ENCODE assay signal across 8 mouse cellular contexts in genomic region chr10:79916808-79917531, GRCm38 (mm10). TPM values are rescaled to one million over a fixed set of nuclear protein-coding genes. Genes with fewer than 3 reads are reported as not detected.
A peak's percentile ranks its signal among the peaks of the same experiment; 100 is the strongest.
DNase-seq lines count a peak whose midpoint lies in the region; ATAC-seq and TF ChIP-seq lines count a peak whose summit lies in the region.

Gene Kiss1r, plus strand, starts transcription at chr10:79916971.

- WGBS in heart, embryonic 12.5 days, result 2% methylated on average over 42 of the region's 42 CpGs
- 2% methylated on average over 42 of the region's 42 CpGs for WGBS in kidney, embryonic 16.5 days
- WGBS in liver, adult 2 months, result 2% methylated on average over 42 of the region's 42 CpGs

- peak; percentile 90 for TF ChIP-seq POLR2A in liver, adult 2 months (IDR thresholded peaks at IDR 0.05; ENCODE audit: extremely low read depth, insufficient read depth, low read length)

- H3K9me3 ChIP-seq in erythroblast, embryonic 14.5 days (ENCODE audit: control insufficient read depth, low read length), result peaks cover 15% of the 10 kb centered on the region
- no peaks in the 10 kb centered on the region for H3K9me3 ChIP-seq in heart, embryonic 12.5 days (replicated peaks)
- H3K9me3 ChIP-seq in kidney, embryonic 16.5 days (ENCODE audit: low read length), result no peaks in the 10 kb centered on the region

- H3K27me3 ChIP-seq in erythroblast, embryonic 14.5 days (ENCODE audit: control insufficient read depth), result peaks cover 52% of the 10 kb centered on the region
- peaks cover 48% of the 10 kb centered on the region for H3K27me3 ChIP-seq in heart, embryonic 12.5 days (replicated peaks)
- peaks cover 47% of the 10 kb centered on the region for H3K27me3 ChIP-seq in kidney, embryonic 16.5 days (ENCODE audit: insufficient read depth, low read length)
- peaks cover 12% of the 10 kb centered on the region for H3K27me3 ChIP-seq in liver, adult 2 months (ENCODE audit: control insufficient read depth, insufficient read depth, low read length)

- peak within 1 kb of the TSS; percentile 65 for H3K27ac ChIP-seq in heart, embryonic 12.5 days (ENCODE audit: poor library complexity, severe bottlenecking)
- H3K27ac ChIP-seq in kidney, embryonic 16.5 days (ENCODE audit: low read length), result peak within 1 kb of the TSS; percentile 82
- peak within 1 kb of the TSS; percentile 51 for H3K27ac ChIP-seq in liver, adult 2 months (replicated peaks; ENCODE audit: insufficient read depth, low read depth, low read length)

- H3K4me2 ChIP-seq in heart, embryonic 12.5 days, result peak within 1 kb of the TSS; percentile 97
- H3K4me2 ChIP-seq in kidney, embryonic 16.5 days (replicated peaks; ENCODE audit: low read depth, low read length), result peak within 1 kb of the TSS; percentile 96

- peak; percentile 85 for DNase-seq in A20 (ENCODE audit: low read depth, low spot score)
- peak; percentile 89 for DNase-seq in brain, adult 2 months (ENCODE audit: low read depth, low spot score)
- peak; percentile 45 for DNase-seq in liver, adult 2 months (ENCODE audit: extremely low read depth, low read depth, low spot score)
- DNase-seq in monocyte, adult 2 months (ENCODE audit: low read depth in 1 of 2, low spot score in 2 of 2), result peak; percentile 42 to 79
- DNase-seq in spleen, postnatal 36 days (ENCODE audit: low spot score in 2 of 2), result peak; percentile 85 to 87

- peaks cover 93% of the 10 kb centered on the region for H3K4me1 ChIP-seq in erythroblast, embryonic 14.5 days (ENCODE audit: control insufficient read depth)
- peaks cover 61% of the 10 kb centered on the region for H3K4me1 ChIP-seq in heart, embryonic 12.5 days (replicated peaks)
- peaks cover 54% of the 10 kb centered on the region for H3K4me1 ChIP-seq in kidney, embryonic 16.5 days (ENCODE audit: insufficient read depth, low read length)
- H3K4me1 ChIP-seq in liver, adult 2 months (ENCODE audit: control insufficient read depth, insufficient read depth, low read length), result peaks cover 4% of the 10 kb centered on the region

- peak within 1 kb of the TSS; percentile 83 for H3K4me3 ChIP-seq in erythroblast, embryonic 14.5 days (replicated peaks)
- peak within 1 kb of the TSS; percentile 82 for H3K4me3 ChIP-seq in heart, embryonic 12.5 days
- H3K4me3 ChIP-seq in kidney, embryonic 16.5 days (ENCODE audit: low read length), result peak within 1 kb of the TSS; percentile 83
- peak within 1 kb of the TSS; percentile 73 for H3K4me3 ChIP-seq in liver, adult 2 months (ENCODE audit: insufficient read depth, low read depth, low read length)

- peak within 1 kb of the TSS; percentile 98 for H3K9ac ChIP-seq in heart, embryonic 12.5 days
- peak within 1 kb of the TSS; percentile 97 for H3K9ac ChIP-seq in kidney, embryonic 16.5 days (replicated peaks; ENCODE audit: low read length)
- peak within 1 kb of the TSS; percentile 87 for H3K9ac ChIP-seq in liver, adult 2 months (ENCODE audit: low read depth, low read length)

- ATAC-seq in heart, embryonic 12.5 days (ENCODE audit: insufficient number of reproducible peaks, low FRiP score), result peak; percentile 85
- peak; percentile 81 for ATAC-seq in kidney, embryonic 16.5 days (ENCODE audit: low FRiP score, low TSS enrichment)

- peaks cover 16% of the 10 kb centered on the region for H3K36me3 ChIP-seq in erythroblast, embryonic 14.5 days (ENCODE audit: control insufficient read depth)
- H3K36me3 ChIP-seq in heart, embryonic 12.5 days, result peaks cover 12% of the 10 kb centered on the region
- peaks cover 8% of the 10 kb centered on the region; the same call in 1 of the 2 replicates for H3K36me3 ChIP-seq in kidney, embryonic 16.5 days (ENCODE audit: insufficient read depth, low read length)
- no peaks in the 10 kb centered on the region for H3K36me3 ChIP-seq in liver, adult 2 months (ENCODE audit: control insufficient read depth, insufficient read depth, low read length)

- no peak for TF ChIP-seq CTCF in liver, adult 2 months (IDR thresholded peaks at IDR 0.05; ENCODE audit: low read depth, low read length)

- H3K79me2 ChIP-seq in liver, adult 2 months (ENCODE audit: control insufficient read depth, insufficient read depth, low read length), result peaks cover 7% of the 10 kb centered on the region; the same call in 1 of the 2 replicates

RNA-seq across cellular contexts. Expression of gene Kiss1r, which starts in this region (rescaled TPM):
- polyA plus RNA-seq in erythroblast, embryonic 14.5 days (2012), result 0.01 TPM in 1 of 2 replicates, not detected in the other
- 0.45 and 0.55 TPM in 2 replicates for polyA plus RNA-seq in heart, embryonic 12.5 days (2016; fragmentation: Nextera tagmentation; extraction: Ambion mirVana)
- polyA plus RNA-seq in kidney, embryonic 16.5 days (2015; fragmentation: Nextera tagmentation; extraction: Ambion mirVana), result 1.5 and 2.1 TPM in 2 replicates
- total RNA-seq in liver, adult 2 months (2014; rRNA removed), result 0.18 and 0.60 TPM in 2 replicates
- 1.5 and 1.9 TPM in 2 replicates for polyA plus RNA-seq in liver, adult 2 months (2012; rRNA removed)

Comparison
In these comparisons a context has a peak if more than half of its experiments do, and no peak if none do; other contexts are left out.
1. Peak in every context shown above with its lines: DNase-seq, ATAC-seq, H3K4me3 ChIP-seq and H3K27ac ChIP-seq.
2. Peak in ATAC-seq, H3K4me3 ChIP-seq, H3K27ac ChIP-seq, H3K9ac ChIP-seq and H3K4me2 ChIP-seq in heart, embryonic 12.5 days; RNA of the gene not detected or under 1 TPM.